Mouse (Mus musculus) midbrain, embryonic 16.5 days (tissue): Measurements from ENCODE around the gene Tmem132b. TPM values are rescaled to one million over a fixed set of nuclear protein-coding genes. Genes with fewer than 3 reads are reported as not detected.

Experiments
- ATAC-seq: fragments of 200-750 bp; cut with Nextera tagmentation; 2 replicates; pipeline ENCODE4 v1.8.0; 2017; ENCODE audit warnings: moderate TSS enrichment
- H3K27ac ChIP-seq: fragments of 300-500 bp; sonication (generic); 2 replicates; pipeline ENCODE4 v1.5.1; 2014; ENCODE audit warnings: mild to moderate bottlenecking, low read length, mixed read lengths
- H3K27me3 ChIP-seq: fragments of 300-500 bp; sonication (generic); 2 replicates; pipeline ENCODE4 v1.6.1; 2014; ENCODE audit warnings: low read depth, low read length, mixed read lengths; ENCODE audit not compliant: control insufficient read depth, insufficient read depth
- H3K36me3 ChIP-seq: fragments of 300-500 bp; sonication (generic); 2 replicates; pipeline ENCODE4 v1.6.1; 2014; ENCODE audit warnings: mild to moderate bottlenecking, low read length, moderate library complexity, mixed read lengths; ENCODE audit not compliant: control insufficient read depth, insufficient read depth
- H3K4me1 ChIP-seq: fragments of 300-500 bp; sonication (generic); 2 replicates; pipeline ENCODE4 v1.6.1; 2014; ENCODE audit warnings: mild to moderate bottlenecking, low read length, mixed read lengths; ENCODE audit not compliant: control insufficient read depth, insufficient read depth
- H3K4me2 ChIP-seq: fragments of 300-500 bp; sonication (generic); 2 replicates; pipeline ENCODE4 v1.6.1; 2014; ENCODE audit warnings: mild to moderate bottlenecking, low read length, mixed read lengths
- H3K4me3 ChIP-seq: fragments of 300-500 bp; sonication (generic); 2 replicates; pipeline ENCODE4 v1.5.1; 2014; ENCODE audit warnings: low read depth, mild to moderate bottlenecking, low read length, moderate library complexity, mixed read lengths
- H3K9ac ChIP-seq: fragments of 300-500 bp; sonication (generic); 2 replicates; pipeline ENCODE4 v1.6.1; 2014; ENCODE audit warnings: low read depth, low read length, mixed read lengths
- H3K9me3 ChIP-seq: fragments of 300-500 bp; sonication (generic); replicated peaks from 2 replicates; pipeline ENCODE4 v1.6.1; 2014; ENCODE audit warnings: mild to moderate bottlenecking, low read length, mixed read lengths; ENCODE audit not compliant: control insufficient read depth, poor library complexity, severe bottlenecking
- WGBS: fragments of 180-500 bp; shearing (Covaris S2); extraction: QIAGEN DNeasy Blood & Tissue Kit; methylation state at CpG from one replicate; pipeline ENCODE4 v1.1.7; 2014; 5-methylcytosine and 5-hydroxymethylcytosine counted together
- polyA plus RNA-seq: library from polyadenylated mRNA; unstranded; fragments of >200 nt; fragmentation: Nextera tagmentation; extraction: Ambion mirVana; gene quantifications from 2 replicates; pipeline ENCODE4 v1.2.1, GENCODE M21; 2015

The Tmem132b gene
- polyA plus RNA-seq, 1 experiment from 2014 or later: 5.5 TPM

GRCm38 (mm10) chr5:125505968-125506367, 25.6 kb upstream of the Tmem132b start:
- no peaks in the 10 kb centered on the region for H3K9me3 ChIP-seq
- H3K27ac ChIP-seq: no peak overlapping the region
- no peak for ATAC-seq
- no peaks in the 10 kb centered on the region for H3K4me1 ChIP-seq
- H3K36me3 ChIP-seq: peaks cover 24% of the 10 kb centered on the region
- no peak overlapping the region for H3K4me3 ChIP-seq
- 89% methylated on average over 15 of the region's 15 CpGs for WGBS
- H3K27me3 ChIP-seq: no peaks in the 10 kb centered on the region
- H3K9ac ChIP-seq: no peak overlapping the region
- no peak overlapping the region for H3K4me2 ChIP-seq

GRCm38 (mm10) chr5:125507582-125507981, 24.0 kb upstream of the Tmem132b start:
- Histone ChIP-seq H3K4me1 (no peaks in the 10 kb centered on the region), H3K4me3 (no peak overlapping the region), H3K27me3 (no peaks in the 10 kb centered on the region), H3K4me2 (no peak overlapping the region), H3K9ac (no peak overlapping the region), H3K36me3 (peaks cover 27% of the 10 kb centered on the region), H3K27ac (no peak overlapping the region), H3K9me3 (no peaks in the 10 kb centered on the region)
- 93% methylated on average over 9 of the region's 9 CpGs for WGBS
- ATAC-seq: no peak

- Histone ChIP-seq H3K4me2 (no peak overlapping the region), H3K4me3 (no peak overlapping the region), H3K27ac (no peak overlapping the region), H3K4me1 (no peaks in the 10 kb centered on the region), H3K36me3 (peaks cover 31% of the 10 kb centered on the region), H3K27me3 (no peaks in the 10 kb centered on the region), H3K9me3 (no peaks in the 10 kb centered on the region), H3K9ac (no peak overlapping the region)
- no peak for ATAC-seq
- 98% methylated on average over 9 of the region's 10 CpGs for WGBS
These were observed 23.6 kb upstream of the Tmem132b start for GRCm38 (mm10) chr5:125508006-125508405.

- no peak for ATAC-seq
- H3K9ac ChIP-seq: no peak overlapping the region
- 54% methylated on average over 5 of the region's 5 CpGs for WGBS
- H3K9me3 ChIP-seq: no peaks in the 10 kb centered on the region
- H3K36me3 ChIP-seq: peaks cover 33% of the 10 kb centered on the region
- H3K27ac ChIP-seq: no peak overlapping the region
- H3K4me2 ChIP-seq: no peak overlapping the region
- no peak overlapping the region for H3K4me3 ChIP-seq
- H3K4me1 ChIP-seq: no peaks in the 10 kb centered on the region
- H3K27me3 ChIP-seq: no peaks in the 10 kb centered on the region
These were observed 22.0 kb upstream of the Tmem132b start for GRCm38 (mm10) chr5:125509541-125509940.

- Histone ChIP-seq H3K27ac (no peak overlapping the region), H3K9me3 (no peaks in the 10 kb centered on the region), H3K9ac (no peak overlapping the region), H3K4me1 (no peaks in the 10 kb centered on the region), H3K36me3 (peaks cover 38% of the 10 kb centered on the region), H3K27me3 (no peaks in the 10 kb centered on the region), H3K4me3 (no peak overlapping the region), H3K4me2 (no peak overlapping the region)
- 81% methylated on average over 12 of the region's 12 CpGs for WGBS
- no peak for ATAC-seq
These were observed 16.6 kb upstream of the Tmem132b start for GRCm38 (mm10) chr5:125515006-125515405.

GRCm38 (mm10) chr5:125518640-125519039, 12.9 kb upstream of the Tmem132b start:
- WGBS: 65% methylated on average over 5 of the region's 5 CpGs
- no peak overlapping the region for H3K4me3 ChIP-seq
- H3K4me1 ChIP-seq: no peaks in the 10 kb centered on the region
- H3K36me3 ChIP-seq: peaks cover 25% of the 10 kb centered on the region
- H3K4me2 ChIP-seq: no peak overlapping the region
- H3K27ac ChIP-seq: no peak overlapping the region
- H3K9ac ChIP-seq: no peak overlapping the region
- H3K9me3 ChIP-seq: no peaks in the 10 kb centered on the region
- H3K27me3 ChIP-seq: no peaks in the 10 kb centered on the region
- no peak for ATAC-seq

- Histone ChIP-seq H3K4me1 (no peaks in the 10 kb centered on the region), H3K9me3 (no peaks in the 10 kb centered on the region), H3K36me3 (peaks cover 8% of the 10 kb centered on the region), H3K27me3 (no peaks in the 10 kb centered on the region), H3K27ac (no peak overlapping the region), H3K4me3 (no peak overlapping the region), H3K9ac (no peak overlapping the region), H3K4me2 (no peak overlapping the region)
- WGBS: 15% methylated on average over 15 of the region's 15 CpGs
- no peak for ATAC-seq
These were observed 10.5 kb upstream of the Tmem132b start for GRCm38 (mm10) chr5:125520930-125521590.

GRCm38 (mm10) chr5:125523361-125523760, 8.2 kb upstream of the Tmem132b start:
- no peak overlapping the region for H3K4me3 ChIP-seq
- 0 out of 2 replicates have a peak, but pooled peaks cover under 1% of the 10 kb centered on the region for H3K27me3 ChIP-seq
- H3K9me3 ChIP-seq: no peaks in the 10 kb centered on the region
- no peak overlapping the region for H3K9ac ChIP-seq
- H3K4me2 ChIP-seq: no peak overlapping the region
- WGBS: 92% methylated on average over 2 of the region's 2 CpGs
- H3K27ac ChIP-seq: no peak overlapping the region
- no peak for ATAC-seq
- H3K4me1 ChIP-seq: no peaks in the 10 kb centered on the region
- no peaks in the 10 kb centered on the region; the same call in 1 of the 2 replicates for H3K36me3 ChIP-seq

- Histone ChIP-seq H3K4me3 (no peak overlapping the region), H3K27ac (no peak overlapping the region), H3K9me3 (no peaks in the 10 kb centered on the region), H3K4me1 (peaks cover 2% of the 10 kb centered on the region; the same call in 1 of the 2 replicates), H3K27me3 (0 out of 2 replicates have a peak, but pooled peaks cover 3% of the 10 kb centered on the region), H3K4me2 (no peak overlapping the region), H3K9ac (no peak overlapping the region), H3K36me3 (no peaks in the 10 kb centered on the region; the same call in 1 of the 2 replicates)
- 68% methylated on average over 5 of the region's 5 CpGs for WGBS
- no peak for ATAC-seq
These were observed 6.1 kb upstream of the Tmem132b start for GRCm38 (mm10) chr5:125525516-125525915.
